Mouse (Mus musculus) liver (tissue): ENCODE measurements around the gene Hnrnpk.
A peak's percentile ranks its signal among the peaks of the same experiment; 100 is the strongest.
"Not testable (repeated sequence)": the region's sequence is repeated elsewhere in the genome, so short reads cannot be mapped to it uniquely, and the experiment has no call there.

Experiments
- DNase-seq: peaks from one replicate; pipeline ENCODE4 v3.0.0-alpha.2; 2020; ENCODE audit warnings: mixed read lengths

Gene Hnrnpk

DNA sequence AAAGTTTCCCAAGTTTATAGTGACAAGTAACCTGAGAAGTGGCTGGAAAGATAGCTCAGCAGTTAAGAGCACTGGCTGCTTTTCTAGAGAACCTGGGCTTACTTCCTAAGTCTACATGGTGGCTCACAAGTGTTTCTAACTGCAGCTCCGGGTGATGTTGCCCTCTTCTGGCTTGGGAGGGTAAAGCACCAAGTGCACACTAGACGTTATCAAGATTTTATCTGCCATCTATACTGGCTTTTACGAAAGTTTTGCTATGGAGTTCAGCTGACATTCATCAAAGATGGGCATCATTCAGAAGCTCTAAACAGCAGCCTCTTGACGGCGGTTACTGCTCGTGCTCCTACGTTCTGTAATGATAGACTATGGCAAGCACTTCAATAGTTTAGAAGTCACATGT lies 15.2 kb downstream of the Hnrnpk start:
- peak; percentile 71 for DNase-seq

DNA sequence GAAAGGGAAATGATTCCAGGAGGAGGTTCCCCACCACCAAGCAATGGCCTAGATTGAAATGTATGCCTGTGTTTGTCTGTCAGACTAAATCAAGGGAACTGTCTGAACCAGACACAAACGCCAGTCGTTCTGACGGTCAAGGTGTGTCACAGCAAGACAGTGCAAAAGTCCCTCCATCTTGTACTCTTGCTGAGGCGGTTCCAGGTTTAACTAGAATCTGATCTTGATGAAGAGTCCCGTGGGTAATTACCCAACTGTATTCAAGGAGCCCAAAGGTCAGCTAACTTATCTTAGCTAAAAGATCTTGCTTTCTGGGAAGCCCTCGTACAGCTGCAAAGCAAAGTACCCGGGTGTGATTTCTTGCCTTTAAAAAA lies 17.6 kb downstream of the Hnrnpk start:
- no peak for DNase-seq

DNA sequence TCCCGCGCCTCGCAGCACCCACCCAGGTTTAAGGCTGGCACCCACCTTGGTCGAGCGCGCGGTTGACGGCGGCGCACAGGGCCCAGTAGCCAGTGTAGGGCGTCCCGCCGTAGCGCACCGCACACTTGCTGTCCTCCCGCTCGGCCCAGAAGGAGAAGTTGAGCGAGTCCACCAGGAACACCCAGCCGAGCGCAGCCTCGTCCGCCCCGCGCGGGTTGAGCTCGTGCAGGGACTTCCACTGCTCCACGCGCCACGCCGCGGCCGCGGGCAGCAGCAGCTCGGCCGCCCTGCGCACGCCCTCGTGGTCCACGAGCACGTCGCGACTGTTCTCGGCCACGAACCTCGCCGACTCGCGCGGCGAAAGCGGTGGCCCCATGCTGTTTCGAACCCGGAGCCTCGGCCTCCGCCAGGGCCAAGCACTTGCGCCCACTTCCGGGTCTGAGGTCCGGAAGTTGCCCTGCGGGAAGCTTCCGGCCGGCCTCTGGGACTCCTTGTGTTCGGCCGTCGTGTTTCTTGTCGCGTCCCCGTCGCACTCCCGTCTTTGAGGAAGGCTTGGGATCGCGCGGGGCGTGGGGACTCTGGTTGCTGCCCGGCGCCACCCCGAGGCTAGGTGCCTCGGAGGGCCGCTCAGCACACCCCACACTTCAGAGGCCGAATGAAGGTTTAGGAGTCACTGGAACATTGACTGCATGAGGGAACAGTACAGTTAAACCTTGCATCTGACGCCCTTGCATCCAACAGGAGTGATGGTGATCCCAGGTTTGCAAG lies 18.2 kb downstream of the Hnrnpk start, which contains the start of gene 2210016F16Rik:
2210016F16Rik (minus strand) TSS at position 447 of the 768 bp plus-strand sequence.
- peak; percentile 70 for DNase-seq

DNA sequence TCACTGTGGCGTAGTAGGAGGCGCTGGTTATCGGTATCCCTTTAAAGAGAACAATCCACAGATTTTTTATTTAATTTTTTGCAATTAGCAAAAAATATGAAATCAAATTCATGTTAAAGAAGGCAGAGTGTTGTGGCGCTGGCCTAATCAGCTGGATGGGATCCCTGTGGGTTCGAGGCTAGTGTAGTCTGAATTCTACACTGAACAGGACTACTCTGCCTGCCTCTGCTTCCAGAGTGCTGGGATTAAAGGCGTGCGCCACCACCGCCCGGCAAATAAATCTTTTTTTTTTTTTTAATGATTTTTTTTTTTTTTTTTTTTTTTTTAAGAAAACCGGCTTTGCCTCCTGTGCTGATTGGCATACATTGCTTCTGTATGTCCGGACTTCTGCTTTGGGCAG lies 18.8 kb downstream of the Hnrnpk start:
- no peak for DNase-seq

DNA sequence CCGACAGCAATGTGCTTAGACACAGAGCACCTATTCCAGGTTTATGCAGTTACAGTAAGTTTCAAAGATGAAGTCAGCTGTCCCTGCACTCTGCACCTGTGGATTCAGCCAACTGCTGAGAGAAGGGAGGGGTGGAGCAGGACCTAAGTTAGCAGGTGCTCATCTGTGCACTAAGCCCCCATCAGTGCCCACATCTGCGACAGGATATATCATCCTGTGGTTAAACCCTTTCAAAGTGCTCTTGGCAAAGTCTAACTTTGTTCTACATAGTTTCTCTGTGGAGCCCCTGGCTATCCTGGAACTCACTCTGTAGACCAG lies 30.0 kb downstream of the Hnrnpk start:
- DNase-seq: no peak

DNA sequence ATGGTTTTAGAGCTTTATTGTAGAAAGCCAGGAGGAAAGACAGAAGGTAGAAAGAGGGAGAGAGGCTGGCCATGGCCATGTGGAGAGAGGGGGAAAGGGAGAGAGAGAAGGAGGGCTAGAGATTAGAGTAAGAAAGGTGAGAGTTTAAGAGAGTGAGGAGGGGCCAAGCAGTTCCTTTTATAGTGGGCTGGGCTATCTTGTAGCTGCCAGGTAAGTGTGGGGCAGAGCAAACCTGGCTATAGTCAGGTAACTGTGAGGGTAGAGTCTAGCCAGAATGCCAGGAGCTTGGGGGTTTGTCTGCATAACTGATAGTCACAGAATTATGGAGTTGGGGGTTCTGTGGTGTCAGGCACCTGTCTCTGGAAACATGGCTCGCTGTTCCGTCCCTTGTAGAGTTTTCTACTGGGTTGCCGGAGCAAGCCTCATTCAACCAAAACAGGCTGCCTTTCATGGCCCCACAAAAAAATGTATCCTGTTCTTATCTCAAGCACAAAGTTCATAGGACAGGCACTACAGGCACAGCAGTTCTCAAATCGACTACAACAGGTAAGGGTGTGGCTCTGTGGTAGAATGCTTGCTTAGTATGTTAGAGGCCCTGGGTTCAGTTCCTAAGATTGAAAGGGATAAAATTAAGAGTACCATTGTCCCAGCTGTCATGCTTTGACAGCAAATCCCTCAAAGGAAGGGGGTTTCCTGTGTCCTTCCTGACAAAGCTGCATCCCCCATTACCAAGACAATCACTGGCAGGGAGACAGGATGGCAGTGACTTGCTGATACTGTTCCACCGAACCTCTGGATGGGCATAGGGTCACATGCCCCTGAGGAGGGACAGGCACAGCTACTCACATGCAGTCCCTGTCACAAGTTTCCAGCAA lies 30.6 kb downstream of the Hnrnpk start:
- DNase-seq: no peak

DNA sequence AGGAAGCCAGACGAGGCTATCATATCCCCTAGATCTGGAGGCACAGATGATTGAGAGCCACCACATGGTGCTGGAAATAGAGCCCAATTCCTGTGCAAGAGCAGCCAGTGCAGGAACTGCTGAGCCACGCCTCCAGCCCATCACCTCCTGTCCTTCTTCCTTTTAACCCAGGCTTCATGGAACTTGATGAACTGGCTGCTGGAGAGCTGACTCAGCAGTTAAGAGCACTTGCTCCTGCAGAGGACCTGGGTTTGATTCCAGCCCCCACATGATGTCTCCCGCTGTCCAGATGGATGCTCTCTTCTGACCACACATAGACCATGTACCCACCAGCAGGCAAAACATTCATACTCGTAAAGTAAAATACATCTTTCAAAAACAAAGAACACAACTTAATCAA lies 34.3 kb downstream of the Hnrnpk start:
- DNase-seq: no peak

DNA sequence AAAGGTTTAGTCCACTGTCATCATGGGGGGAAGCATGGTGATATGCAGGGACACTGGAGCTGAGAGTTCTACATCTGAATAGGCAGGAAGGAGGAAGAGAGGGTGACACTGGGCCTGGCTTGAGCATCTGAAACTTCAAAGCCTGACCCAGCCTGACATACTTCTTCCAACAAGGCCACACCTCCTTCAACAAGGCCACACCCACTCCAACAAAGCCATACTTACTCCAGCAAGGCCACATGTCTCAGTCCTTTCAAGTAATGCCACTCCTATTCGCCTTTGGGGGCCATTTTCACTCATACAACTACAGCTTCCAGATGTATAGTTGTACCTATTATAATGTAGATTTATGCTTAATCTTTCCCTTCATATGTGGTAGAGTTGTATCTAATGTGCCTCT lies 35.5 kb downstream of the Hnrnpk start:
- DNase-seq: no peak

DNA sequence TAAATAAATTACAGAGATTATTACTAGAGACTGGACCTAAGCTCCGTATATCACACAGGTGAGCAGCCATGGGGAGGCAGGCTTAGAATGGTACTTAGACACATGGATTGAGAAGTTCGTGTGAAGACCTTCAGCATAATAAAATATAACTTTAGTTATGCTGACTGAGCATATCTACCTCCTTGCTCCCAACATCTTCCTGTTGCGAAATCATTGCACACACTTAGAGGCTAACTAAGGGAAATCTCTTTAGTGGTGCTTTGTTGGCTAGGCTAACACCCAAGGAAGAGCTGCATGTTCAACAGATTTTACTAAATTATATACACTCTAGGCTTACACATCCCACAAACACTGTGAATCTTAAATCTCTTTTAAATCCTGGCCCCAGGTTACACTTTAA lies 36.8 kb downstream of the Hnrnpk start:
- no peak for DNase-seq

DNA sequence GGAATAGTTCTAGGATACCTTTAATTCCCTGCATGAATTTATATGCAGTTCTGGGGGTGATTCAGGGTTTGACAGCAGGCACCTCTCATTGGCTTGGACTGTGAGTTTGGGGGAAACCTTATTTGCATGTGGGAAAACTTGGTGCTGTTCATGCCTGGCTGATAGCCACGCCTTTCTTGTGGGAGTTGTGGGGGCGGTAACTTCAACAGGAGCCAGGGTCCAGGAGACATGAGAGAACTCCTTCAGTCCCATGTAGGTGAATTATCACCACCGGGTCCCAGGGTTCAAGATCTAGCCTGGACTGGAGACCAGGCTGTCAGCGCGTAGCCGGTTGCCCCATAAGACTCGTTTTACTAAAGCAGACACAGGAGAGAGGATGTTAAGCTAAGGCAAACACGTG lies 38.0 kb downstream of the Hnrnpk start:
- DNase-seq: not testable (repeated sequence)

DNA sequence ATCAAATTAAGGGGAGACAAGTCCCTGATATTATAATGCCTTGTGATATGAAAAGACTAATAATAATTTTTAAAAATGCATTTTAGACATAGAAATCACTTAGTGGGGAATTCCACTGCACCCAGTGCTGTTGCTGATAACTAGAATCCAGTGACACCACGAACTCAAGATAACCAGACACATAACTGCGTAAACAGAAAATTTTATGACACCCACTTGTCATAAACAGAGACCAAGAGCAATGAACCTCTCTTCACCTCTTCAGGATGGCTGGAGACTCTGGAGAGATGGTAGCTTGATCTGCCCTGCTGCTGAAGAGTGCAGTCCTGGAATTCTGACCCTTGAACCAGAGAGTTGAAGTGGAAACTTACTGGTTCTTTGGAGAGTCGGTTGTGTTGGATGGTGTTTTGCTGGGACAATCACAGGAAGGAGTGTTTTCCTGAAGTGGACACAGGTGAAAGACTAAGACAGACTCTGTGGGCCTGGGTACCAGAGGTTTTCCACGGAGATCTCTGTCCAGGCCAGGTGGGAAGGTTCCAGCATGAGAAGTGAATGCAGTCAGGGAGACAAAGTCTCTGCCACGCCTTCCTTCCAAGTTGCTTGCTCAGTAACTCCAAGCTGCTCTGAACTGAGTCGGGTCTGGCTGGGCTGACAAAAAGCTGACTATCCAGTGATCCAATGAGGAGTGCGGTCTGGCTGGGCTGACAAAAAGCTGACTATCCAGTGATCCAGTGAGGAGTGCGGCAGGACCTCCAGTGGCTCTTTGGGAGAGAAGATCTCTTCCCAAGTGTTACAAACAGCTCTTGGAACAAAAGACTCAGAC lies 38.6 kb downstream of the Hnrnpk start:
- no peak for DNase-seq

DNA sequence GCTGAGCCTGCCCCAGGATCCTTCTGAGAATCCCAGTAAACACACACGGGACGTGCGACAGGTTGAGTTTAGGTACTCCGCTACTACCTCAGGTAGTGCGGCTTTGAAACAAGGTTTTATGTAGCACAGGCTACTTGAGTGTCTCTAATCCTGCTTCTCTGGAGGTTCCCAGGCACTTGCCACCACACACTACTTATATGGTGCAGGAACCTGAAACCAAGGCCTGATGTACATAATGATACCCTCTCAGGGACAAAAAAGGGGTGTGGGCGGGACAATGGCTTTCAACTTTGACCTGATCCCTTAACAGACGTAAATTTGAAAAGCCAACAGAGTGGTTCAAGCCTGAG lies 43.9 kb downstream of the Hnrnpk start:
- DNase-seq: no peak

DNA sequence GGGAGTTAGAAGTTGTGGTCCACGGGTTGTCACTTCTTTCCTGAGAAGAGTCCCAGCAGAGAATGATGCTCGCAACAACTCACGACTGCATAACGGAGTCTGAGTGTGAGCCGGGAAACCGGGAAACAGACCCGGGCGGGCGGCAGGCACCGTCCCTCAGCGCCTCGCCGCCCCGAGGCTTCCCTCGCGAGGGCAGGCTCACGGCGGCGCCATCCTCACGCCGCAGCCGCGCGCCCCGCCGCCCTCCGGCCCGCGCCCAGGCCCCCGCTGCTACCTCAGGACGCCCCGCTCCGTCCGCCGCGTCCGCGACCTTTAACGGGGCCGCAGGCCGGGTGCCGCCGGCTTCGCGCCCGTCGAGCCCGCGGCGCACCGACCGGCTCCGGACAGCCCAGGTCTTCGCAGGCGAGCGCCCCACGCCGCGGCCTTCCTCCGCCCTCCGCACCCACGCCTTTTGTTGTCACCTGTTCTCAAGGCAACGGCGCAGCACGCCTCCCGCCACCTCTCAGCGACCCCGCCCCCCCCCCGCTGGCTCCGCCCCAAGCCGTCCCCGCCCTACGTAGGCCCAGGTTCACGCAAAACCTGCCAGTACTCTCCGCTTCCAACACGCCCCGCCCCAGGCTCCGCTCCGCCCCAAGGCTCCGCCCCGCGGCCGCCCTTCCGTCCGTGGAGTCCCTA lies 44.4 kb downstream of the Hnrnpk start, which contains the start of gene Kif27:
Kif27 (minus strand) TSS at position 494 of the 675 bp plus-strand sequence.
- DNase-seq: peak; percentile 96

DNA sequence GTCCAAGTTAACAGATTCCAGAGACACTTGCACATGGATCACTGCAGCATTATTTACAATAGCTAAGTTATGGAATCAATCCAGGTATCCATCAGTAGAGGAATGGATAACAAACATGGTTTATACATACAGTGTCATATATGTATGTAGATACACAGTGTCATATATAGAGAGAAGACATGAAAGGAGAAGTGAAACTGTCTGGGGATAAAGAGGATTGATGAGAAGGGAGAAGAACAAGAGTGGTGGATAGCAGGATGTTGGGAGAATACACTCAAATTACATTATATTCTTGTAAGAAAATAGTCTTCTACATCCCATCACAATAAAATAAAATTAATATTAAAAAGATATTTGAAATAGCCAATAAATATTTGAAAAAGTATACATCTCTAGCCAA lies 50.1 kb downstream of the Hnrnpk start:
- no peak for DNase-seq

DNA sequence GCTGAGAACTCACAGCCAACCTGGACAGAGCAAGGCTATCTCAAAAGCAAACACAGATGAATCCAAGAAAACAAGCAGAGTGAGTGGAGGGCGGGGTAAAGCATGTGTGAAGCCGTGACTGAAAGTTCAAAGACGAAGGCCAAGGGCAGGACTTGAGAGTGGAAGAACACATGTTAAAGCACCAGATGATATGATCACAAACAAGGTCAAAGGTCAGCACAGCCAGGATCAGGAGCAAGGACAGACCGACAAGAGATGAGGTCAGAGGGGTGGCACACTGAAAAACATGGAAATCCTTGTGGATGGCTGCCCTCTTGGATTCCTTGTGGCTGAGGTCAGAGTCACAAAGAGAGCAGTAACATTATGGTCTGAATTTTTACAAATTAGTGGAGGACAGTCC lies 52.5 kb downstream of the Hnrnpk start:
- no peak for DNase-seq

DNA sequence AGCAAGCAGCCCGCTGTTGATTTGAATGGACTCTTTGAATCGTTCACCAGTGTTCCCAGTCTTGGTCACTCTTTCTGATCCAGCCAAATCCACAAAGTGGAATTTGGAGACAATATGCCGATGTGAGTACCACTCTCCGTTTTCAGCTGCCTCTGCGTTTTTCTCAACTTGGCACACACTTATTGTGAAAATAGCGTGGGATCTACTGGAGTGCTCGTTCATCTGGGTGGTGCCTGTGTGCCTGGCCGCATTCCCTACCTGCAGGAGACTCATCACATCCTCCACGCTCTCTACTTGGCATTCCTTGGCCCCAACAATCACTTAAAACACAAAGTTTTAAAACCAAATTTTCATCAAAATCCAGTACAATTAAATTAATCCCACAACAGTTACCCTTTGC lies 58.6 kb downstream of the Hnrnpk start:
- DNase-seq: no peak
